Mouse (Mus musculus) intestine, postnatal 0 days (tissue): ENCODE measurements around the gene Ccnjl. TPM values are rescaled to one million over a fixed set of nuclear protein-coding genes. Genes with fewer than 3 reads are reported as not detected.

Experiments
- ATAC-seq: fragments of 200-750 bp; cut with Nextera tagmentation; 2 replicates; pipeline ENCODE4 v1.8.0; 2017; ENCODE audit warnings: mild to moderate bottlenecking, moderate TSS enrichment, moderate library complexity
- H3K27ac ChIP-seq: fragments of 300-500 bp; sonication (generic); 2 replicates; pipeline ENCODE4 v1.5.1; 2014; ENCODE audit warnings: mild to moderate bottlenecking, low read depth, low read length, moderate library complexity
- H3K27me3 ChIP-seq: fragments of 300-500 bp; sonication (generic); replicated peaks from 2 replicates; pipeline ENCODE4 v1.6.1; 2014; ENCODE audit warnings: low read length, mixed read lengths; ENCODE audit not compliant: control insufficient read depth, insufficient read depth
- H3K36me3 ChIP-seq: fragments of 300-500 bp; sonication (generic); 2 replicates; pipeline ENCODE4 v1.6.1; 2014; ENCODE audit warnings: mild to moderate bottlenecking, moderate library complexity; ENCODE audit not compliant: control insufficient read depth, insufficient read depth
- H3K4me1 ChIP-seq: fragments of 300-500 bp; sonication (generic); replicated peaks from 2 replicates; pipeline ENCODE4 v1.6.1; 2014; ENCODE audit warnings: antibody characterized with exemption, low read length, mixed read lengths; ENCODE audit not compliant: control insufficient read depth, insufficient read depth
- H3K4me2 ChIP-seq: fragments of 300-500 bp; sonication (generic); replicated peaks from 2 replicates; pipeline ENCODE4 v1.6.1; 2014; ENCODE audit warnings: low read depth, mild to moderate bottlenecking, moderate library complexity
- H3K4me3 ChIP-seq: fragments of 300-500 bp; sonication (generic); 2 replicates; pipeline ENCODE4 v1.5.1; 2014; ENCODE audit warnings: low read depth, low read length
- H3K9ac ChIP-seq: fragments of 300-500 bp; sonication (generic); 2 replicates; pipeline ENCODE4 v1.6.1; 2014; ENCODE audit warnings: mild to moderate bottlenecking, low read depth, low read length
- H3K9me3 ChIP-seq: fragments of 300-500 bp; sonication (generic); 2 replicates; pipeline ENCODE4 v1.6.1; 2016; ENCODE audit warnings: mixed run types; ENCODE audit not compliant: control insufficient read depth
- CTCF ChIP-seq: sonication (generic); IDR thresholded peaks from 2 replicates; pipeline ENCODE4 v1.5.1; 2016; ENCODE audit warnings: low read depth, mild to moderate bottlenecking, control low read depth, antibody characterized with exemption, moderate library complexity
- WGBS: fragments of 180-500 bp; shearing (Covaris S2); extraction: QIAGEN DNeasy Blood & Tissue Kit; methylation state at CpG from one replicate; pipeline ENCODE4 v1.1.7; 2014; 5-methylcytosine and 5-hydroxymethylcytosine counted together
- polyA plus RNA-seq: library from polyadenylated mRNA; unstranded; fragments of >200 nt; fragmentation: Nextera tagmentation; extraction: Ambion mirVana; gene quantifications from 2 replicates; pipeline ENCODE4 v1.2.1, GENCODE M21; 2015

The Ccnjl gene
- polyA plus RNA-seq, 1 experiment from 2014 or later: 15.8 TPM

DNA sequence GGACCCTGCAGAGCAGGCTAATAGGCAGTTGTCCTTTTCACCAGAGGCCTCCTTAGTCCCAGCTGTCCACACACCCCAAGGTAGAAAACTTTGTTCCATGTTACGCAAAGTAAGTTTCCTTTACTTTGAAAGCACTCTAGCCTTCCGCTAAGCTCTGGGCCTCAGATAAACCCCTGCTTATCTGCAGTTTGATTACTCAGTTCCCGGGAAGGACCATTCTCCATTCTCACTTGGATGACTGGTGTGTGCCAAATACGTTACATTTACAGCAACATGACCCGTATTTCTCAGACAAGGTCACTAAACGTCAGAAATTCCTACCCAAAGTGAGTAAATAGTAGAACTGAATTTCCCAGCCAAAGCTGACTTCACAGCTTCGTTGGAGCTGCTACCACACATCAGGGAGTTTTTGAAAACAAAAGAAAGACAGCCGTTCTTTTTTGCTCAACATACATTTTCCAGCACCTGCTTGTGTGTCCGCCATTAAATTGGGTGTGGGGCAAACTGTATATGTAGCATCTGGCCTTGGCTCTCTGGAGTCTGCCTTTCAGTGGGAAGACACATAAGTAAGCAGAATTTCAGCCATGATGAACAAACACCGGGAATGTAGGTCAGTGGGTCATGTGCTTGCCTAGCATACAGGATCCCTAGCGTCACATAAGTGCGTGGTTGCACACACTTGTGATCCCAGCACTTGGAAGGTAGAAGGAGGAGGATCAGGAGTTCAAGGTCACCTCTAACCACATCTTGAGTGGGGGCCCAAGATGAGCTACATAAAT, 20.3 kb downstream of the Ccnjl start:
- no peak overlapping the region for H3K4me2 ChIP-seq
- H3K9me3 ChIP-seq: no peaks in the 10 kb centered on the region
- WGBS: 22% methylated on average over 12 of the region's 12 CpGs
- TF ChIP-seq CTCF: no peak
- no peaks in the 10 kb centered on the region; the same call in 1 of the 2 replicates for H3K36me3 ChIP-seq
- H3K27me3 ChIP-seq: no peaks in the 10 kb centered on the region
- peak; percentile 54 for ATAC-seq
- H3K4me1 ChIP-seq: peaks cover 8% of the 10 kb centered on the region; the same call in 1 of the 2 replicates
- H3K4me3 ChIP-seq: no peak overlapping the region
- peak overlapping the region; percentile 92 for H3K27ac ChIP-seq
- no peak overlapping the region for H3K9ac ChIP-seq

DNA sequence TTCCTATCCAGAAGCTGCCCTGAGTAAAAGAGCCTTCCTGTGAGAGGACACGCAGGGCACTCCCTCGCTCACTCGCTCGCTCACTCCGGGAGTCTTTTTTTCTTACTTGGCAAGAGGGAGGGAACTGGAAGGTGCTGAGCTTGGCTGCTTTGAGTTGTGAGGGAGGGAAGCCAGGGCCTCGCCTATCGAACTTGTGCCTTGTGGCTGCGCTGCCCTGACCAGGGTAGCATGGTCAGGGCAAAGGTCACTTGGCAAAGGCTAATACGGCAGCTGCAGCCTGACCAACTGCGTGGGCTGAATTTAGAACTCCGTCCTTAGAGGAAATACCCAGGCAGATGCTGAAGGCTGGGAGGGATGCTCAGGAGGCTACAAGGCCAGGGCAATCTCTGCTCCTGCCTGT, 21.1 kb downstream of the Ccnjl start:
- no peak overlapping the region for H3K4me3 ChIP-seq
- no peaks in the 10 kb centered on the region; the same call in 1 of the 2 replicates for H3K36me3 ChIP-seq
- H3K4me1 ChIP-seq: peaks cover 8% of the 10 kb centered on the region; the same call in 1 of the 2 replicates
- no peak for TF ChIP-seq CTCF
- H3K9me3 ChIP-seq: no peaks in the 10 kb centered on the region
- H3K4me2 ChIP-seq: no peak overlapping the region
- ATAC-seq: peak; percentile 69
- peak overlapping the region; percentile 40; the same call in 1 of the 2 replicates for H3K9ac ChIP-seq
- H3K27ac ChIP-seq: peak overlapping the region; percentile 92
- WGBS: 17% methylated on average over 11 of the region's 11 CpGs
- H3K27me3 ChIP-seq: no peaks in the 10 kb centered on the region

DNA sequence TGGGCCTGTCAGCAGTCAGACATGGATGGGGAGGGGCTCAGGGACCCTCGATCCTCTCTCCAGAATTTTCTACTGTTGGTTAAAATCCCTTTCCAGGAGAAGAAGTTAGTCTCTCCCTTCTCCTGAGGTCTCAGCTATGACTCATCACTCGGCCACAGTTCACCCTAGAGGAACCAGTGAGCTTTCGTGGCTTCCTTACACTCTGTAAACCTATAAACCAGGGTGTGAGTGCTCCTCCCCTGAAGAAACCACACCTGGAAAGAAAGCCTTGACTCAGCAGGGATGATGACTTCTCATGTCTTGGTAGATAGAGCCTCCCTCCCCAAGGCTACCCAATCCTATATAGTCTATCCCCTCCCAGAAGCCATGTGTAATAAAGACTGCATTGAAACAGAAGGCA, 23.2 kb downstream of the Ccnjl start:
- ATAC-seq: peak; percentile 78
- H3K27ac ChIP-seq: peak overlapping the region; percentile 92
- no peak for TF ChIP-seq CTCF
- H3K4me2 ChIP-seq: no peak overlapping the region
- H3K4me1 ChIP-seq: peaks cover 8% of the 10 kb centered on the region; the same call in 1 of the 2 replicates
- H3K4me3 ChIP-seq: no peak overlapping the region
- H3K9ac ChIP-seq: peak overlapping the region; percentile 35; the same call in 1 of the 2 replicates
- H3K27me3 ChIP-seq: no peaks in the 10 kb centered on the region
- peaks cover 9% of the 10 kb centered on the region; the same call in 1 of the 2 replicates for H3K36me3 ChIP-seq
- WGBS: 32% methylated on average over 3 of the region's 3 CpGs
- H3K9me3 ChIP-seq: no peaks in the 10 kb centered on the region

DNA sequence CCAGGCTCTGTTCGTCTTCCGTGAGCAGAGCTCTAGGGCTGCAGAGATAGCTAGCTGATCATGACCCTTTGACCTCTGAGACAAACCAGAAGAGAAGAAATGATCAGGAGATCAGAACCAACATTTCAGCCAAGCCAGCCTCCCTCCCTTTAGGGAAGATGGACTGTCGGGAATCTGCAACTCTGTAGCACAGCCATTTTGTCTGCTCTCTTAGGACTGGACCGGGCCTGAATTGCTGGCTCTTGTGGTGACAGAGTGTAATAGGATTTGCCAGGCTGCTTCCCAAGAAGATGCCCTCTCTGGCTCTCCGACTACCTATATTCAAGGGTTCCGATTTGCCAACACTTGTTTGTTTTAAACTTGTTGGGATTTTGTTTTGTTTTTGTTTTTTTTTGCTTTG, 24.1 kb downstream of the Ccnjl start:
- ATAC-seq: no peak
- Histone ChIP-seq H3K27ac (no peak overlapping the region), H3K9me3 (no peaks in the 10 kb centered on the region), H3K4me1 (peaks cover 8% of the 10 kb centered on the region; the same call in 1 of the 2 replicates), H3K4me3 (no peak overlapping the region), H3K36me3 (peaks cover 16% of the 10 kb centered on the region), H3K4me2 (no peak overlapping the region), H3K27me3 (no peaks in the 10 kb centered on the region), H3K9ac (no peak overlapping the region)
- WGBS: 73% methylated on average over 6 of the region's 6 CpGs
- no peak for TF ChIP-seq CTCF

DNA sequence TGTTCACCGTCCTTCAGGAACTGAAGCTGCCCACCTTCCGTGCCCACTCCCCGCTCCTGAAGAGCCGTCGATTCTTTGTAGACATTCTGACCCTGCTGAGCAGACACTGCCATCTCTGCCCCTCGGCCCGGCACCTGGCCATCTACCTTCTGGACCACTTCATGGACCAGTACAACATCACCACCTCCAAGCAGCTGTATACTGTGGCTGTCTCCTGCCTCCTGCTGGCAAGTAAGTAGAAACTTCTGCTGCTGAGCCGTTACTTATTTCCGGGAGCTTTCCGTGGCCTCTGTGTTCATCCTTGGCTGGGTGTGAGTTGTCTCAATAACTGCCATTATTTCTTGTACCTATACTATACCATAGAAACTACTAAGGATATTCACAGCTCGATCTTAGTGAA, 28.0 kb downstream of the Ccnjl start:
- Histone ChIP-seq H3K27ac (no peak overlapping the region), H3K4me3 (no peak overlapping the region), H3K9ac (no peak overlapping the region), H3K4me1 (0 out of 2 replicates have a peak, but pooled peaks cover 3% of the 10 kb centered on the region), H3K36me3 (peaks cover 39% of the 10 kb centered on the region), H3K27me3 (no peaks in the 10 kb centered on the region), H3K4me2 (no peak overlapping the region), H3K9me3 (no peaks in the 10 kb centered on the region)
- 84% methylated on average over 11 of the region's 11 CpGs for WGBS
- ATAC-seq: no peak
- peak; percentile 75 for TF ChIP-seq CTCF

DNA sequence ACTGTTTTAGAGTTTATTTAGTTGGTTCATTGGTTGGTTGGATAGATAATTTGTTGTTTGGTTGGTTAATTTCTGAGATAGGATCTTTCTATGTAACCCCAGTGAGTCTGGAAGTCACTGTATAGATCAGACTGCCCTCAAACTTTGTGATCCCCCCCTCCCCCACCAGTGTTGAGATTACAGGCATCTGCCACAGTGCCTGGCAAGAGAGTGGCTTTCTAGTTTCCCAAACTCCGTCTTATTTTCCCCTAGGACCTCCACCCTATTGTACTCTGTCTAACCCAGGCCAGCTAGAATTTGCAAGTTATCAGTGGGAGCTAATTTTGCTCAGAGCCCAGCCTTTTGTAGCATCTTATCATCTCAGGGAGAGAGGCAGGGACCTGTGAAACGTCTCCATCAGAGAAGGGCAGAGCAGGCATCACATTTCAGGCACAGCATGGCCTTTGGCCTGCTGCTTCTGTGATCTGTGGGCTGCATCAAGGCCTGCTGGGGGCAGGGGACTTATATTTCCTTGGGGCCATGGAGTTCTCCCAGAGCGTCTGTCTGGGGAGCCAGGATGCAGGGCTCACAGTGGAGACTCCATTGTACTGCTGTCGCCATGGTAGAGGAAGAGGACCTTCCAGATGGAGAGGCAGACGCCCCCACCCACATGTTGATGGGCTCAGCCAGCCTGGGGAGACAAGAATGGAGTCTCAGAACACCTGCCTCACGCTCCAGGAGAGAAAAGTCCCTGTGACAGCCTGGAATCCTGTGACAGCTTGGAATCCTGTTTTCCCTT, 31.1 kb downstream of the Ccnjl start:
- no peak overlapping the region for H3K27ac ChIP-seq
- no peaks in the 10 kb centered on the region for H3K4me1 ChIP-seq
- no peaks in the 10 kb centered on the region for H3K27me3 ChIP-seq
- WGBS: 53% methylated on average over 6 of the region's 6 CpGs
- no peak overlapping the region for H3K4me2 ChIP-seq
- no peaks in the 10 kb centered on the region for H3K9me3 ChIP-seq
- no peak overlapping the region for H3K9ac ChIP-seq
- no peak overlapping the region for H3K4me3 ChIP-seq
- TF ChIP-seq CTCF: no peak
- no peak for ATAC-seq
- H3K36me3 ChIP-seq: peaks cover 39% of the 10 kb centered on the region
